Mouse (Mus musculus) hindbrain, embryonic 16.5 days (tissue): ENCODE measurements around the gene 1810062G17Rik. TPM values are rescaled to one million over a fixed set of nuclear protein-coding genes. Genes with fewer than 3 reads are reported as not detected.

Experiments used
- ATAC-seq: fragments of 200-750 bp; cut with Nextera tagmentation; 2 replicates; pipeline ENCODE4 v1.8.0; 2017; ENCODE audit warnings: moderate TSS enrichment, moderate library complexity
- H3K27ac ChIP-seq: fragments of 300-500 bp; sonication (generic); 2 replicates; pipeline ENCODE4 v1.5.1; 2014; ENCODE audit warnings: low read depth, mild to moderate bottlenecking, control low read depth, low read length, moderate library complexity
- H3K27me3 ChIP-seq: fragments of 300-500 bp; sonication (generic); replicated peaks from 2 replicates; pipeline ENCODE4 v1.6.1; 2014; ENCODE audit warnings: low read length; ENCODE audit not compliant: control insufficient read depth, insufficient read depth
- H3K36me3 ChIP-seq: fragments of 300-500 bp; sonication (generic); 2 replicates; pipeline ENCODE4 v1.6.1; 2014; ENCODE audit warnings: mild to moderate bottlenecking, low read length, moderate library complexity, mixed read lengths; ENCODE audit not compliant: control insufficient read depth, insufficient read depth
- H3K4me1 ChIP-seq: fragments of 300-500 bp; sonication (generic); 2 replicates; pipeline ENCODE4 v1.6.1; 2014; ENCODE audit warnings: low read depth, low read length; ENCODE audit not compliant: control insufficient read depth, insufficient read depth
- H3K4me2 ChIP-seq: fragments of 300-500 bp; sonication (generic); 2 replicates; pipeline ENCODE4 v1.6.1; 2014; ENCODE audit warnings: mild to moderate bottlenecking, low read length, control low read depth, moderate library complexity
- H3K4me3 ChIP-seq: fragments of 300-500 bp; sonication (generic); 2 replicates; pipeline ENCODE4 v1.5.1; 2014; ENCODE audit warnings: mild to moderate bottlenecking, low read length, control low read depth, moderate library complexity
- H3K9ac ChIP-seq: fragments of 300-500 bp; sonication (generic); 2 replicates; pipeline ENCODE4 v1.6.1; 2014; ENCODE audit warnings: low read depth, mild to moderate bottlenecking, control low read depth, low read length, moderate library complexity
- H3K9me3 ChIP-seq: fragments of 300-500 bp; sonication (generic); 2 replicates; pipeline ENCODE4 v1.6.1; 2014; ENCODE audit warnings: mild to moderate bottlenecking, low read length, moderate library complexity; ENCODE audit not compliant: control insufficient read depth
- WGBS: fragments of 180-500 bp; shearing (Covaris S2); extraction: QIAGEN DNeasy Blood & Tissue Kit; methylation state at CpG from one replicate; pipeline ENCODE4 v1.1.7; 2014; 5-methylcytosine and 5-hydroxymethylcytosine counted together
- polyA plus RNA-seq: library from polyadenylated mRNA; unstranded; fragments of >200 nt; fragmentation: Nextera tagmentation; extraction: Ambion mirVana; gene quantifications from 2 replicates; pipeline ENCODE4 v1.2.1, GENCODE M21; 2015

Gene 1810062G17Rik
- polyA plus RNA-seq, 1 experiment from 2014 or later, result 0.29 TPM

GRCm38 (mm10) chr3:36473222-36473621, 2.5 kb upstream of the 1810062G17Rik start:
- H3K27me3 ChIP-seq, result no peaks in the 10 kb centered on the region
- no peaks in the 10 kb centered on the region; the same call in 1 of the 2 replicates for H3K4me1 ChIP-seq
- 97% methylated on average over 5 of the region's 5 CpGs for WGBS

GRCm38 (mm10) chr3:36474421-36474820, 1.3 kb upstream of the 1810062G17Rik start:
- Histone ChIP-seq H3K27ac (no peak overlapping the region), H3K9me3 (no peaks in the 10 kb centered on the region), H3K4me1 (no peaks in the 10 kb centered on the region; the same call in 1 of the 2 replicates), H3K9ac (no peak overlapping the region), H3K27me3 (no peaks in the 10 kb centered on the region), H3K4me3 (no peak overlapping the region; the same call in 1 of the 2 replicates), H3K4me2 (peak overlapping the region; percentile 98; the same call in 1 of the 2 replicates), H3K36me3 (no peaks in the 10 kb centered on the region)
- ATAC-seq, result no peak
- 74% methylated on average over 5 of the region's 5 CpGs for WGBS

More at GRCm38 (mm10) chr3:36473222-36473621, 2.5 kb upstream of the 1810062G17Rik start:
- Histone ChIP-seq H3K4me2 (no peak overlapping the region), H3K27ac (no peak overlapping the region), H3K4me3 (no peak overlapping the region), H3K9ac (no peak overlapping the region), H3K9me3 (no peaks in the 10 kb centered on the region), H3K36me3 (no peaks in the 10 kb centered on the region)
- ATAC-seq, result no peak

GRCm38 (mm10) chr3:36474938-36475483, 726 bp upstream of the 1810062G17Rik start:
- H3K4me1 ChIP-seq, result no peaks in the 10 kb centered on the region; the same call in 1 of the 2 replicates
- WGBS, result 1% methylated on average over 24 of the region's 24 CpGs
- no peaks in the 10 kb centered on the region for H3K36me3 ChIP-seq
- no peaks in the 10 kb centered on the region for H3K27me3 ChIP-seq
- no peak for ATAC-seq
- peak overlapping the region; percentile 77 for H3K9ac ChIP-seq
- peak overlapping the region; percentile 74 for H3K4me3 ChIP-seq
- H3K4me2 ChIP-seq, result peak overlapping the region; percentile 98
- H3K9me3 ChIP-seq, result no peaks in the 10 kb centered on the region
- H3K27ac ChIP-seq, result peak overlapping the region; percentile 41; the same call in 1 of the 2 replicates

- Histone ChIP-seq H3K4me1 (peaks cover under 1% of the 10 kb centered on the region; the same call in 1 of the 2 replicates), H3K9ac (peak overlapping the region; percentile 77), H3K27ac (peak overlapping the region; percentile 59; the same call in 1 of the 2 replicates), H3K27me3 (no peaks in the 10 kb centered on the region), H3K36me3 (no peaks in the 10 kb centered on the region), H3K4me3 (peak overlapping the region; percentile 74), H3K9me3 (no peaks in the 10 kb centered on the region), H3K4me2 (peak overlapping the region; percentile 98)
- ATAC-seq, result peak; percentile 1; the same call in 1 of the 2 replicates
- 37% methylated on average over 20 of the region's 20 CpGs for WGBS
Measured at GRCm38 (mm10) chr3:36476261-36477155, 771 bp downstream of the 1810062G17Rik start.

DNA sequence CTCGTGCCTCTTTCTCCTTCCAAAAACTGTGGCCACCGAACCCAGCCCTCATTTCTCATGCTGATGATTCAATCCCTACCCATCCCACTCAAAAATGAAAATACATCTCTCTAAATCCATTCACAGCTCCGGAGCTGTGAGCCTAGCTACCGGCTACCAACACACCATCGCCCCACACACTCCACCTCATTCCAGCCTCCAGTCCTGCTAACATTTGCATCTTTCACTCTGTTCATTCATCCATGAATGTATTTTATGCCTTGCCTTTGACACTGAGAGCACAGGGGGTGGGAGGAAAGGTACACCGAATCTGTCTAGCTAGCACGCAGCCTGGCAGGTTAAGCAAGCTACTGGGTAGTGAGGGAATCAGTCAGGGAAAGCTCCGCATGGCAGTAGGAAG, 3.0 kb downstream of the 1810062G17Rik start:
- H3K27ac ChIP-seq, result no peak overlapping the region
- WGBS, result 68% methylated on average over 8 of the region's 8 CpGs
- H3K4me3 ChIP-seq, result no peak overlapping the region
- ATAC-seq, result no peak
- H3K9me3 ChIP-seq, result no peaks in the 10 kb centered on the region
- H3K4me1 ChIP-seq, result peaks cover 4% of the 10 kb centered on the region; the same call in 1 of the 2 replicates
- no peak overlapping the region for H3K4me2 ChIP-seq
- H3K36me3 ChIP-seq, result no peaks in the 10 kb centered on the region
- no peak overlapping the region for H3K9ac ChIP-seq
- H3K27me3 ChIP-seq, result no peaks in the 10 kb centered on the region

DNA sequence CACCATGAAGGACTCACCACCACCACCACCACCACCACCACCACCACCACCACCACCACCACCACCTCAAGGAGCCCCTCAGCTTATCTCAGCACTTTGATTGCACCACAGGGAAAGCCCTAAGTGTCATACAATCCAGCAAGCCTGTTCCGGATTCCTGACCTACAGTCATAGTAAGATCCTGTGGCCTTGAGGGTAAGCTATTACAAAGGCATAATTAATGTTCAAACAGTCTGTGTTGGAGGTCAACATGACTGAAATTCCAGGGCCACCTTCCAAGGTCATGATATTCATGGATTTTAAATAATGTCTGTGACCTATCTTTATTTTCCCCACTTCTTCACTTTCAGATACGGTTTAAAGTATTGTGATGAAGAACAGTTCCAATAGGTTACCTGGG, 4.7 kb downstream of the 1810062G17Rik start:
- Histone ChIP-seq H3K4me3 (no peak overlapping the region), H3K9ac (no peak overlapping the region), H3K27ac (no peak overlapping the region), H3K9me3 (no peaks in the 10 kb centered on the region), H3K27me3 (no peaks in the 10 kb centered on the region), H3K36me3 (no peaks in the 10 kb centered on the region), H3K4me1 (peaks cover 4% of the 10 kb centered on the region; the same call in 1 of the 2 replicates), H3K4me2 (no peak overlapping the region)
- WGBS, result 79% methylated on average over 2 of the region's 2 CpGs
- no peak for ATAC-seq

GRCm38 (mm10) chr3:36481776-36482193, 6.0 kb downstream of the 1810062G17Rik start:
- no peak overlapping the region for H3K4me3 ChIP-seq
- no peaks in the 10 kb centered on the region for H3K36me3 ChIP-seq
- peak; percentile 82 for ATAC-seq
- peak overlapping the region; percentile 32 for H3K27ac ChIP-seq
- peaks cover 4% of the 10 kb centered on the region; the same call in 1 of the 2 replicates for H3K4me1 ChIP-seq
- peak overlapping the region; percentile 14; the same call in 1 of the 2 replicates for H3K4me2 ChIP-seq
- 5% methylated on average over 11 of the region's 11 CpGs for WGBS
- no peak overlapping the region for H3K9ac ChIP-seq
- no peaks in the 10 kb centered on the region for H3K9me3 ChIP-seq
- H3K27me3 ChIP-seq, result no peaks in the 10 kb centered on the region

DNA sequence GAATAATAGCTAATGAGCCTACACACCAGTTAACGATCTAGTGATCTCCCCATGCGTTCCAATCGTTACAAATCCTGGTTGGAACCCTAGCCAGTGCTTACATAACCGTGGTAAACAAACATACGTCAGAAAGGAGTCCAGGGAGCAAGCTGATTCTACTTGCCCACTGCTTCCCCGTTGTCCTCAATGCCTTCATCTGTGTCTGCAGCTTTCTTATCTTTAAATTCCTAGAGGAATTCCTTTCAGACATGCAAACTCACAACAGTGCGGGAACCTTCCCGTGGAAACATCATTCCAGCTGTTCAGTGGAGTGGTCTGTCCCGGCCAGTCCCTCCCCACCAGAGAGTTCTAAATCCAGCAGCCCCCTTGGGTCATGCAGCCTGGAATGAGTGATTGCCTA, 7.2 kb downstream of the 1810062G17Rik start:
- Histone ChIP-seq H3K4me1 (peaks cover 4% of the 10 kb centered on the region; the same call in 1 of the 2 replicates), H3K36me3 (no peaks in the 10 kb centered on the region), H3K4me2 (no peak overlapping the region), H3K9me3 (no peaks in the 10 kb centered on the region), H3K27ac (no peak overlapping the region), H3K4me3 (no peak overlapping the region), H3K27me3 (no peaks in the 10 kb centered on the region), H3K9ac (no peak overlapping the region)
- WGBS, result 46% methylated on average over 9 of the region's 9 CpGs
- ATAC-seq, result no peak

GRCm38 (mm10) chr3:36484292-36484691, 8.6 kb downstream of the 1810062G17Rik start:
- ATAC-seq, result no peak

More at GRCm38 (mm10) chr3:36484292-36484691, 8.6 kb downstream of the 1810062G17Rik start:
- no peak overlapping the region for H3K9ac ChIP-seq
- H3K4me3 ChIP-seq, result no peak overlapping the region
- H3K9me3 ChIP-seq, result no peaks in the 10 kb centered on the region
- H3K27me3 ChIP-seq, result no peaks in the 10 kb centered on the region
- H3K36me3 ChIP-seq, result no peaks in the 10 kb centered on the region
- no peak overlapping the region for H3K4me2 ChIP-seq
- H3K27ac ChIP-seq, result no peak overlapping the region
- H3K4me1 ChIP-seq, result peaks cover 4% of the 10 kb centered on the region; the same call in 1 of the 2 replicates
- 90% methylated on average over 4 of the region's 4 CpGs for WGBS
